Mouse (Mus musculus) thymus, adult 2 months (tissue): ENCODE measurements at regions not wholly inside any gene's neighbourhood (a gene's known extent, or its start where the extent isn't known, plus 50 kb on each side); places are given as distances from the start of the nearest gene placed in this dataset.

ENCODE experiments used
- CTCF ChIP-seq: fragments of 200-500 bp; IDR thresholded peaks from 2 replicates; pipeline ENCODE4 v1.5.1; 2012; ENCODE audit warnings: mild to moderate bottlenecking, control low read depth, low read length, moderate library complexity, borderline replicate concordance; ENCODE audit not compliant: control insufficient read depth, poor library complexity, insufficient read depth; ENCODE audit errors: extremely low read depth
- POLR2A ChIP-seq: fragments of 200-500 bp; IDR thresholded peaks from 2 replicates; pipeline ENCODE4 v1.6.1; 2012; ENCODE audit warnings: mild to moderate bottlenecking, low read length, control low read depth, moderate library complexity; ENCODE audit not compliant: control insufficient read depth, poor library complexity, insufficient read depth; ENCODE audit errors: extremely low read depth

DNA sequence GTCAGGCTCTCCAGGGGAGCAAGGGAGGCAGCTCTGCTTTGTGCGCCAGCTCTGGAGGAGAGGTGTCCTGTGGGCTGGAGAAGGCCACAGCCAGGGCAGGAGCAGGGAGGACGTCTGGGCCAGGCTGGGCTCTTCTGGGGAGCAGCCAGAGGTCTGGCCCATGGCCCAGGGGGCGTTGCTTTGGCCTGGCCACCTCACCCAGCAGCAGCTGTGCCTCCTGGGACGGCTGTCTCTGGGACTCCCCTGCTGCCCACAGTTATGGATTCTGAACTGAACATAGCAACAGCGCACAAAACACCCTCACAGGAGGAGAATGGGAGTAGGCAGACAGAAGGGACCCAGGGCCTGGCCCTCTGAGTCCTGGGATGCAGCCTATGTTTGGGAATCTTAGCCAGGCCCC, 84.1 kb downstream of the Tmem30b start:
- TF ChIP-seq CTCF (no peak), POLR2A (no peak)
